12 mouse cellular contexts compared by ENCODE assay signal in the genomic region with DNA sequence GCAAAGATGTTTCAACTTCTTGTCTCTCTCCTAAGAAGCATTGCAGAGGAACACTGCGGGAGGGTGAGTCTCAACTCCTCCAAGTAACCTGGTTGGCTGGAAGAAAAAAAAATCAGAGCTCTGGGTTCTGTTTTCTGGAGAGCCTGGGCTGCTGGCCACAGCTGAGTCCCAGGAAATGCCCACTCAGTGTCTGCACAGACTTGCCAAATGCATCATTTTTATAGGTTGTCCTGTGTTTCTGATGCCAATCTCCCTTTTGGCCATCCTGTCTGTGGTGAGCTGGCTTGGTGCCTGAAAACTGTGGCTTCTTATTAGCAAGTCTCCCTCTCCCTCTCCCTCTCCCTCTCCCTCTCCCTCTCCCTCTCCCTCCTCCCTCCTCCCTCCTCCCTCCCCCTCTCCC.
DNase-seq lines count a peak whose midpoint lies in the region.
"Had no signal": no experiment of that assay in that cellular context is flagged by ENCODE, and none has a peak within 500 bp of the region (broad histone marks: within the 10 kb centered on the region; RNA-seq: fewer than 3 reads in every experiment).

No protein-coding gene starts in this region.

- intact Hi-C loops in left cerebral cortex, postnatal 14 days (cut with DNase I) = no loop called here
- intact Hi-C loops in left cerebral cortex, postnatal 4 days (cut with DNase I) = no loop called here

- peak; percentile 73 to 76 for DNase-seq in left cerebral cortex, adult 18-20 months (ENCODE audit: low spot score in 2 of 2)
- no peak for DNase-seq in left cerebral cortex, postnatal 14 days (ENCODE audit: low spot score in 2 of 2)
- DNase-seq in NIH3T3 (ENCODE audit: low read depth) = peak; percentile 5
- DNase-seq in cerebellum, adult 11-12 months = peak; percentile 77
- peak; percentile 67 for DNase-seq in left cerebral cortex, postnatal 4 days
- DNase-seq in yolk sac, embryonic 10.5 days (ENCODE audit: low spot score) = no peak
- no peak for DNase-seq in layer of hippocampus, postnatal 10 days (ENCODE audit: low spot score in 2 of 2)
- DNase-seq: gastrocnemius, postnatal 14 days; heart, postnatal 4 days; kidney, postnatal 10 days; lung, adult 2 months; thymus, adult 18-20 months had no signal

Comparison
In these comparisons a context has a peak if more than half of its experiments do, and no peak if none do; other contexts are left out.
1. DNase-seq: peak in left cerebral cortex, adult 18-20 months (2 of 2), NIH3T3 (single experiment), cerebellum, adult 11-12 months (single experiment) and left cerebral cortex, postnatal 4 days (single experiment); none in left cerebral cortex, postnatal 14 days (0 of 2), yolk sac, embryonic 10.5 days (single experiment) and layer of hippocampus, postnatal 10 days (0 of 2).